Mouse (Mus musculus) layer of hippocampus, postnatal 25 days (tissue): ENCODE results near the gene Fam50b. TPM values are rescaled to one million over a fixed set of nuclear protein-coding genes. Genes with fewer than 3 reads are reported as not detected.

Source experiments
- DNase-seq, 2 experiments: peaks; one replicate each; pipeline ENCODE4 v3.0.0; 2022; ENCODE audit warnings: mixed read lengths in 2 of 2, low spot score in 1 of 2; ENCODE audit errors: extremely low spot score in 1 of 2
- total RNA-seq, 2 experiments: library from RNA; stranded (reverse); gene quantifications; 2 replicates each; pipeline ENCODE4 v1.2.3; 2021

The Fam50b gene
- total RNA-seq, 2 experiments from 2014 or later, result not detected

DNA sequence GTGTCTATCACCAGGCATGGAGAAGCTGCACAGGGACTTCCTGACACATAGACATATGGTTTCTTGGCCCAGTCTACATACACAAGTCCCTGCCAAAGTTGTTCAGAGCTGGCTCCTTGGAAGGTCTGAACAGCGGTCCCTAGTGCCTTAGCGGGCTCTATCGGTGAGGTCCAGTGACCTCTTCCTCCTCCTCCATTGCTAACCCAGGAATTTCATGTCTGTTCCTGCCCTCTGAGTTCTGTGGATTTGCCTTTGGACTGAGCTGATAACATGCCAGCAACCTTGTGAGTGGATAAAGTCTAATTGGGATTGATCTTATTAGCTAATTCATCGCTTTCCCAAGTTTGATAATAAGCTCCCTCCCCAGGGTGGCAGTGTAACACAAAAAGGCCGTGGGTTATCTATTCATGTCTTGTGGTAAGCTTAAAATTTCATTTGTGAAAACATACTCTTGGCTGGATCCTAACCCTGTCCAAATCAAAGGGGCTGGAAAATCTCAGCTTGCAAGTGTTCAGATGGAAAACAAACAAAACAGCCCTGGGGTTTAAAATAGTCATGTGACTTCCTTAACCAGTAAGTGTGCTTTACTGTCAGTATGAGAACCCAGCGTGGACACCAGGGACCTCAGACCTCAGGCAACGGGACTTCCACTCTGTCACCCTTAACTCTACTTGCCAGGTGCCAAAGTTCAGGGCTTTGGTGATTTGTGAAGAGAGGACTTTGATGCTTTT is 3.5 kb downstream of the Fam50b start:
- DNase-seq, result no peak

DNA sequence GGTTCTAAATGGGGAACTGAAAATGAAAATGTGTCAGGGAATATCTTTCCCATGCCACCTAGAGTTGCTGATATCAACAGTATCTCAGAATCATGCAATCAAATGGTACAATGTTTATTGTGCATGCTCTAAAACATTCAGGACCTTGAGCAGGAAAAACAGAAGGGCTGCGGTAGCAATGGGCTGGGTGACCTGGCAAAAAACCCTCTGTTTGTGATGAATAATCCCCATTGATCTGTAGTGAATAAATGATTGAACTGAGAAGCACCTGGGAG is 4.0 kb downstream of the Fam50b start:
- no peak for DNase-seq

DNA sequence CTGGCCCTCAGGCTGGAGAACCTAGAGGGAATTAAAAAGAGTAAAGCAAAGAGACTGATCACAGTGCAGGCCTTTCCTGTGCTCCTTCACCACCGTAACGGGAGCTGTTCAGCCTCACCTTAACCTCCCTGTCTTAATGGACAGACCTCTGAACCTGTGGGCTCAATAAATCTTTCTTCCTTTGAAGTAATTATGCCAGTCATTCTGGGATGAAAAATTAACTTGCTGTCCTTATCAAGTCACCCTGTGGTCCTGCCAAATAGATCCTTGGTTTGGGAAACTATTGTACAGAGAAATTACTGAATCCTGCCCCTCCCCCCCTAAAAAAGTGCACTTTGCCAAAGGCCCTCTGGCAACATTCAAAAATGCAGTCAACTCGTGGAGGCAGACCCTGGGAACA is 4.4 kb downstream of the Fam50b start:
- no peak for DNase-seq

DNA sequence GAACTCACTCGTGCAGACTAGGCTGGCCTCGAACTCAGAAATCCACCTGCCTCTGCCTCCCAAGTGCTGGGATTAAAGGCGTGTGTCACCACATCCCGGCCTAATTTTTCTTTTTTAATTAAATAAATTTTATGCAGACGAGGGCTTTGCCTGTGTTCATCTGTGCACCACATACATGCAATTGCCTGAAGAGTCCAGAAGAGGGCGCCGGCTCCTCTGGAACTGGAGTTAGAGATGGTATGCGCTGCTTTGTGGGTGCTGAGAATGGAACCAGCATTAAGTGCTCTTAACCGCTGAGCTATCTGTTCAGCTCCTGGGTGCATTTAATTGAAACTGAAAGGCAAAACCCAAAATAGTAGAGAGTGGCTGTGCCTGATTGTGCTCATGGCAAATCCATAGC is 6.6 kb downstream of the Fam50b start:
- DNase-seq, result no peak

DNA sequence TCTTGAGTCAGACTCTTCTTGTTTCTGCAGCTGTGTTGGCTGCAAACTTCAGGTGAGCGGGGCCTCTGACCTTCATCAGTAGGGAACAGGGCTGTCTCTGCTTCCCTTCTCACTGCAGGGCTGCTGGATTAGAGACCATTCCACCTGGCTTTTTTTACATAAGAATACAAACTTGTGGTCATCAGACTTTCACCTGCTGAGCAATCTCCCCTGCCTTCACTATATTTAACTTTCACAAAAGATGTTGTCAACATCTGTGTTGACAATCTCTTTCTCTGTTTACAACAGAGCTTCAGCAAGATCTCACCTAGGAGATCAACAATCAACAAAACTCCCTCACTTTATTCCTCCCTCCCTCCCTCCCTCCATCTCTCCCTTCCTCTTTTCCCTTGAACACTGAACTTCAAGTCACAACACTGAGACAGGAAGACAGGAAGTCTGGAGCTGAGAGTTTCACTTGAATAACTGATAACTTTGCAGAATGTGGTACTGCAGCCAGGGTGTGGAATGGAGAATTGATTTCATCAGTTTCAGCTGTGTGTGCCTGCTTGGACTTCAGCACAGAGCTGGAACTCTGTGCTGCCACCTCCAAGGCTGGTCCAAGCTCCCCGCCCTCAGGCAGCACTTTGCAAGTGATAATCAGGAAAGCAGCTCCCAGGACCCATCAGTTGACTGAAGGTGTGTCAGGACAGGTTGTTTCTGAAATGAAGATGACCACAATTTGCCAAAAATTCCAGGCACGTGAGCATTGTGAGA is 7.3 kb downstream of the Fam50b start:
- no peak for DNase-seq

DNA sequence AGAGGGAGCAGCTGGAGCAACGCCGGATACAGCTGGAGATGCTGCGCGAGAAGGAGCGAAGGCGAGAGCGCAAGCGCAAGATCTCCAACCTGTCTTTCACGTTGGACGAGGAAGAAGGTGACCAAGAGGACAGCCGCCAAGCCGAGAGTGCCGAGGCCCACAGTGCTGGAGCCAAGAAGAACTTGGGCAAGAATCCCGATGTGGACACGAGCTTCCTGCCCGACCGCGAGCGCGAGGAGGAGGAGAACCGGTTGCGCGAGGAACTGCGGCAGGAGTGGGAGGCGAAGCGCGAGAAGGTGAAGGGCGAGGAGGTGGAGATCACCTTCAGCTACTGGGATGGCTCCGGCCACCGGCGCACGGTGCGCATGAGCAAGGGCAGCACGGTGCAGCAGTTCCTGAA is 12.2 kb downstream of the Fam50b start:
- DNase-seq, result no peak

DNA sequence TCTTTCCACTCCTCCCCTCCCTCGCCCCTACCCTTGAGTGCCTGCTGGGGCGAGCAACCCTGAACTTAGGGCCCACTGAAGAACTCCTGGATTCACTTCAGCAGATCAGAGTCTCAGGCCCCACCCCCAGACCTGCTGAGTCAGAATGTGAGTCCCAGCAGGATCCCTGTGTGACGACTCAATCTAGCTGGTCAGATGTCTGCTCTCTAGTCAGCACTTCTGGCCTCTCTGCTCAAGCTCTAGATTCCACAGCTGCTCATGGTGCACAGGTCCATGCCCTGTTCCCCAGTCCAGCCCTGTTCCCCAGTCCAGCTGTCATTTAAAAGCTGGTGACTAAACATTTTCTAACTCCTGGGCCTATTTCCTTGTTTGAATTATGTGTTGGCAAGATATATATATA is 13.9 kb downstream of the Fam50b start:
- DNase-seq, result no peak

DNA sequence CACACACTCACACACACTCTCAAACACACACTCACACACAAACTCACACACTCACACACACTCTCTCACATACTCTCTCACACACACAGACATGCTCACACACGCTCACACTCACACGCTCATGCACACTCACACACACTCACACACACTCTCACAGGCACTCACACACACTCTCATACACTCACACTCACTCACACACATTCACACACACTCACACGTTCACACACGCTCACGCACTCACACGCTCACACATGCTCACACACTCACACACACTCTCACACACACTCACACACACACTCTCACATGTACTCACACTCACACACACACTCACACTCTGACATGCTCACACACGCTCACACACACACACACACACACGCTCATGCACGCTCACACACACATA is 24.6 kb downstream of the Fam50b start:
- no peak for DNase-seq

DNA sequence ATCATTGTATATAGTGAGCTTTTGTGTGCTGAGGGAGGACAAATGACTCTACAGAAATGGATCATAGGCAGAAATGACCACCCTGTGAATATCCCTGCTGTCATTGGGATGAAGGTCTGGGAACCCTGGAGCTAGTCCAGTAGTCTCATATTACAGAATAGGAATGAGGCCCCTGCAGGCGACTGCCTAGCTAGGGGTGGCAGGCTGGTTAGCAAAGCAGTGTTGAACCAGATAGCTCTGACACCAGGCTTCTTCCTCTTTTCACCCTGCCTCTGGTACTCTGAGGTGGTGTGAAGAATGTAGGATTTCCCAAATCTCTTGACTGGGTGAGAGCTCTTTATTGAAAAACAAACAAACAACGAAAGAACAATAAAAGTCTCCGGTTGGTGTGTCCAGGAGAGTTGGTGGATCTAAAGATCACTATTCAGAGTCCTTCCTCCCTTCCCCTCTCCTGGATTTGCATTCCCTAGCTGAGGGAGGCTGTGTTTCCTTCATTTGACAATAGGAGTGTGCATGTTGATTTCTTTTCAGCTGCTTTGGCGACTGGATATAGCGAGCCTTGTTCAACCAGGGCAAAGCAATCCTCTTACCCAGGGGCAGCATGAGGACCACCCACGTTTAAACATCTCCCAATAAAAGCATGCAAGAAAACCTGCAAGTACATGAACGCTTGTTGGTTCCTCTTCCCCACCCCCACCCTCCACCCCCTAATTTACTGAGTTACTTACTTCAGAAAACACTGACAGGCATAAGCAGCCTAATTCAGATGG is 26.1 kb downstream of the Fam50b start:
- DNase-seq, result no peak

DNA sequence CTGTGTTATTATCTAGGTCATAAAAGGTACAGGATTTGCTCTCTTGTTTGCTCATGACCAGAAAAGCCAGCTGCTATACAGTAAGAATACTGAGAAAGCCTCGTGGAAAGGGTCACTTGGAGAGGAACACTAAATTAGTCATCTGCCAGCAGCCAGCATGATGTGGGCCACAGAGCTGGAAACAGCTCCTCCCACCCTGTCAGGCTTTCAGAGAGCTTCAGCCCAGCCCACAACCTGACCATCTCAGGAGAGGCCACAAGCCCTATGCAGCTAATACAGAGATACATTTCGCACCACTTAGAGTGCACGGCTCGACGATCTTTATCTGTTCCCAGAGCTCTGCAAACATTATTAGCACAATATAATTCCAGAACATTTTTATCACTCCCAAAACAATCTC is 27.5 kb downstream of the Fam50b start:
- DNase-seq, result no peak

DNA sequence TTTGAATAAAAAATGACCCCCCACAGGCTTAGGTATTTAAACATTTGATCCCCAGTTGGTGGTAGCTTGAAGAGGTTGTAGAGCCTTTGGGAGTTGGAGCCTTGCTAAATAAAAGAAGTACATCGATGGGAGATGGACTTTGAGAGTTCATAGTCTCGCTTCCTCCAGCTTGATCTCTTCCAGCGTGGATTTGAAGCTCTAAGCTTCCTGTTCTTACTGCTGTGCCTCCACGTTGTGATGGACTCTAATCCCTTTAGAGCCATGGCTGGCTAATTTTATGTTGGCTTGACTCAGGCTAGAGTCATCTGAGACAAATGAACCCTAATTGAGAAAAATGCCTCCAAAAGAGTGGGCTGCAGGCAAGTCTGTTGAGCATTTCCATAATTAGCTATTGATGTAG is 28.2 kb downstream of the Fam50b start:
- DNase-seq, result no peak

DNA sequence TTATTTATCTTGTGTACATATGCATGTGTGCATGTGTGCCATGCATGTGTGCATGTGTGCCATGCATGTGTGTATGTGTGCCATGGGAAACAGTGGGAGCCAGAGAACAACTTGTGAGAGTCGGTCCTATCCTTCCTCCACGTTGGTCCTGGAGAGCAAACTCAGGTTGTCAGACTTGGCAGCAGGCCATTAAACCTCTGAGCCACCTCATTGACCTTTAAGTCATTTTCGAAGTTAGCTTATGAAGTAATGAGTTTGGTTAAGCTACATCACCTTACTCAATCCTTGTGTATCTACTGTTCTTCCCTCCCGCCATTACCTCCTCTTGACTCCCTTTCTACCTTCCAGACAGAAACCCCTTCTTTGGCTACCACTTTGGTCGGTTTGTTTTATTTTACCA is 30.6 kb downstream of the Fam50b start:
- DNase-seq, result no peak

DNA sequence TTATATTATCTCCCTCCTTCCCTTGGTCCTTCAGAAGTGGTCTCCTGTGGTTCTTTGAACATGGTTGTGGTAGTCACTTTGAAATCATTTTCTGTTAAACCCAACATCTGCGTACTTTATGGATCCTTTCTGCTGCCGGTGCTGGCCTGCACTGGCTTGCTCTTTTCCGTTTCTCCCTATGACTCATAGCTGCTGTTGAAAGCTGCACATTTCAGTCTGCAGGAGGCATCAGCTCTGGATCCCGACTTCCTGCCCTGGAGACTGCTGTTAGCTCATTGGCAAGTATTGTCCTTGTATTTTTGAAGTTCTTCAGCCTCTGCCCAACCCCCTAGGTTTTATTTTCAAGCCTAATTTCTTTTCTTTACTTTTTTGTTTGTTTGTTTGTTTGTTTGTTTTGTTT is 31.9 kb downstream of the Fam50b start:
- no peak for DNase-seq

DNA sequence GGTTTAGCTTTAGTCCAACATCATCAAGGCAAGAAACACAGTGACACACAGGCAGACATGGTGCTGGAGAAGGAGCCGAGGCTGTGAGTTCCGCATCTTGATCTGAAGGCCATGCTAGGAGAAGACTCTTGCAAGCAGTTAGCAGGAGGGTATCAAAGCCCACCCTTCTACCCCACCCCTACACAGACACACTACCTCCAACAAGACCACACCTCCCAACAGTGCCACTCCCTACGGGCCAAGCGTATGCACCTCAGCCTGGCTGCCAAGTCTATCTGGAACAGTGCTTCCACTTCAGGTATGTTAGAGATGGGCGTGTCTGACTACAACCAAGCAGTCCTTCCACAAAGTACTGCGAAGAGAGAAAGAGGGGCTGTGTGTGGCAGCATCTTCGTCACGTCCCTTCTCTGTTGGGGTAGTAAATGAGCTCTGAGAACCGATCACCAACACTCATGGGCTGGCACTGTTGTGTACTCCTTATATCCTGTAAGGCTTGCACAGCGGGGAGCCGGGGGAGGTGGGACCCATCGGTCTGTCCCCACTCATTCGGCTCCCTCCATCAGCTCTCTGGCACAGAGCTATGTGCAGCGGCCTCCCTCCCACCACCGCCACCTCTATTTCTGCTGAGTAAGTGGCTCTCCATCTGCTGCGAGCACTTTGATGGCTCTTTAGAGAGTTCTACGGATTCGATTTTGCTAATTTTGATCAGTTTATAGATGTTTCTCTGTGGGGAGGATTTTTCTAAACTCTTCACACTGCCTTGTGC is 33.1 kb downstream of the Fam50b start:
- no peak for DNase-seq

DNA sequence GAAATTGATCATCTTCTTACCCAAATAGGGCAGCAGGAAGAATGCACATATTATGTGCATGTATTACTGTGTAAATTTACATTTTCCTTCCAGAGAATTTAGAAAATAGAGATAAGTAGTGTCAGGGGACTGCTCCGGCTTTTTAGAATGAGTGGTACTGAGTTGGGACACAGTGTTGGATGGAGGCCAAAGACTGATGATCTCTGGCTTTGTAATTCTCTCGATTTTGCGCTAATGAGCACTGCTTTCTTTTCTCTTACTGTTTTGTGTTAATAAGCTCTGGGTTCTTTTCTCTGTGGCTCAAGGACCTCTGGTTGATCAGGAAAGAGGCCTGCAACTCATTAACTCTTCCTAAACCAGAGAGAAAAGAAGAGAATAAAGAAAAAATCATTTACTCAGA is 42.1 kb downstream of the Fam50b start:
- DNase-seq, result no peak

DNA sequence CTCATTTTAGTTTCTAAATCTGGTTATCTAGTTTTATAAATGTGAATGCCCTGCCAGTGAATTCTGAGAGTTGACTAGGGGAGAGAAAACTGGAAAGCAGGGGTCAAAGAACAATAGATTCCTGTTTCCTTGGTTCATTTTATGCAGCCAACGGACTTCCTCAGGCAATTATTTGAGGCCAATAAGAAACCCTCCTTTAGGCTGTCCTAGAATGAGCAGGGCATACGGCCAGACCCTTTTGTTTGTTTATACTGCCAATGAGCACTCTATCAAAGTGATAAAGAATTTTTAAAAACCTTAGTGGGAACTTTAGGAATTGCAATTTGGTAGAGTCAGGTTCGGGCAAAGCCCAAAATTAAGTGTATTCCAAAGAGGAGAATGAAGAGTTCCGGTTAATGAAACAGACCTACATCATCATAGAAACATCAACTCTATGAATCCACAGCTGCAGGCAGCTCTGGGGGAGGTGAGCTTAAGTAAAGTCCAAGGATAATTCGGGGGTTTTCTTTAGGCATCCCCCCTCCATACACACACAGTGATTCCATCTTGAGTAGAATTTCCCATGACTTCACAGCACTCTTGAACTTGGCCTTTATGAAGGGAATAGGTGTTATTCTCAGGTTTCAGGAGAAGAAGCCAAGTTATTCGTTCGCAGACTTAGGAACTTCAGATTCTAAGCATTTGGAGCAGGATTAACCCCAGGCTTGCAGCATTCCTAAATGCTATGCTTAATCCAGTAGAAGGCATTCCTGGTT is 46.4 kb downstream of the Fam50b start:
- no peak for DNase-seq

DNA sequence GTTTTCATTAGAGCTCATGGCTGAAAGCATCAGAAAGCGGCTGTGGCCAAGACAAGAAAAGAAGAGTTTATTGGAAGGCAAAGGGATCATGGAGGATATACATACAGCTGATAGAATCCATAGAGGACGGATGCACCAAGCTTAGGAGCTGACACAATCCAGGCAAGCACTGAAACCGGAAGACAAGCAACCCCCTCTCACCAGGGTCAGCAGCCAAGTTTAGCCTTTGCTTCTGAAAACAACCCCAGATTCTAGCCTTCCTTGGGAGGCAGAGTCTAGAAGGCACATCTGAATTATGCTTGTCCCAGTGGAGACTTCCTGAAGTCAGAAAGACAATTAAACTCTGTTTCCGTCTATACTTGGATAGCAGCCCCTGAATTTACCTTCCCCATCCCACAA is 47.0 kb downstream of the Fam50b start:
- no peak for DNase-seq

DNA sequence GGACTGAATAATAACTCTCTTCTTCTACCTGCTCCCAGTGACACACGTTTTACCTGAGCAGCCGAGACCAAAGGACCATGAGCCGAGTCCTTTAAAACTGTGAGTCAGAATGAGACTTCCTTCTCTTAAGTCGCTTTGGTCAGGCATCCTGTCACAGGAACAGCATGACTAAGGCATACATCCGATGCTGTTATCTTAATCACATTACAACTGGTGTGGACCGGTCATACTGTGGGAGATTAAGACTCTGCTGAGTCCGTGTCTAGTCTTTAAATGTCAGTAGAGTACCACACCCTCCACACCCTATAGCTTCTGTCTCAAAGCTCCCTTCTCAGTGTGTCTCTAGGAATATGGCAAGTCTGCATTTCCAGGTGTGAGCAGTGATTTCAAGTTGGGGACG is 50.2 kb downstream of the Fam50b start:
- DNase-seq, result no peak

DNA sequence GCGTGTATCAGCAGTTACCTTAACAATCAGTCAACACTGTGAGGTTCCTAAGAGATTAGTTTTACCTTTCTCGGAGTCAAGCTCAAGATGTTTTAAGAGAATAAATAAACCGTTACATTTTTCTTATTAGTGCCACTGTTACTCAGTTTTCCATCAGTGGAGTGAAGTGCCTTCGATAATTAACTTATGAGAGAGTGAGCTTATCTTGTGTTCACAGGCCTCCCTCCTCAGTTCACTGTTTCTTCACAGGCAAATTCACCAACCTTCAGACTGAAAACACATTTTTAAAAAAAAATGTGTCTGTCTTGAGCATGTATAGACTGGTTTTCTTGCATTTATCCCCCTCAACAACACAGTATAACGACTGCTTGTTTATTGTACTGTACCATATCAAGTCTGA is 52.0 kb downstream of the Fam50b start:
- no peak for DNase-seq

DNA sequence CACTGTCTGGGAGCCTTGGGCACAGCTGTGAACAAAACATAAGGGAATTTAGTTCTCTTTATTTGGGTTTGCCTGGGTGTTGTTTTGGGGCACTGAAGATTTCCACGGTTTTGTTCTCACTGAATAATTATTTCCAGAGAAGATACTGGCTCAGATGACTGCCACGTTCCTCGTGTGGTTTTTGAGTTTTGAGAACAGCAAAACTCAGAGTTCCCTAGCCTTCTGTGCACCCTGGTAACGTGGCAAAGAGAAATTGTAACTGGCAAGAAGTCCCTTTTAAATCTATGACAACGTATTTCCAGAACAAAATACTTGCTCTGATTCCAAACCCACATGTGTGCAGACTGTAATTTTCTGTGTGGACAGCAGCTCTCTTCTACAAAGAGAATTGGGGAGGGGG is 52.9 kb downstream of the Fam50b start:
- DNase-seq, result no peak
